Mouse (Mus musculus) ZHBTc4 (cell line): Measurements from ENCODE around the gene Nrp1.
A peak's percentile ranks its signal among the peaks of the same experiment; 100 is the strongest.

ENCODE experiments used
- DNase-seq: peaks from one replicate; pipeline ENCODE4 v3.0.0-alpha.2; 2011; ENCODE audit warnings: low read depth, low spot score

The Nrp1 gene

GRCm38 (mm10) chr8:128551421-128552139, 193.2 kb downstream of the Nrp1 start:
- DNase-seq, result peak; percentile 72
